9 mouse cellular contexts compared by ENCODE assay signal in the genomic region with DNA sequence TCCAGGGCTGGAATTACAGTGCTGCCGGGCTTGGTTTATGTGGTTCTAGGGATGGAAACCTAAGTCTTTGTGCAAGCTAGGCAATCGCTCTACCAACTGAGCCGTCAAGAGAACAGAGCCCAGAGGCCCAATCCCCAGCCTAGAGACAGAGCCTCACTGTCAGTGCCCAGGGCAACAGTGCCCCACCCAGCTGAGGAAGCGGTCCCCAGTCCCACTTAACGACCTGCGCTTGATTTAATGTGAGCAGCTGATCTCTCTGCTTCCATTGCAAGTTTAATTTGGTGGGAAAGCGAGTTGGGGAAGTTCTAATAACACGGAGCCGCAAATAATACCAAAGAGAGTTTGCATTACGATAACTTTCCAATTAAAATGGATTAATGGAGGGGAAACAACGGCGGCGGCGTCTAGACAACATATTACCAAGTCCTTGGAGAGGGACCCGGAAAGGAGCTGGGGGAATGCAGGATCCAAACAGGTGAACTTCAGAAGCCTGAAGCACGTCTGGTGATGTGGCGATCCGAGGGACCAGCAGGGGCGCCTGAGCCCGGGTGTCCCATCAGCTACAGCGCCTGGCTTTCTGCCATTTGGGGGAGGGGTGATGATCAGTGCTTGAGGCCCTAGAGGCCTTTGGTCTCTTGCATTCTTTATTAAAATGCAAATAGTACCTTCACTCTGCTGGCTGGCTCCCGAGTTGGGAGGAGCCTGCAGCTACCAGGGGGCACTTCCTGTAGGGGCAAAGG. TPM values are rescaled to one million over a fixed set of nuclear protein-coding genes. Genes with fewer than 3 reads are reported as not detected.
DNase-seq lines count a peak whose midpoint lies in the region; ATAC-seq and TF ChIP-seq lines count a peak whose summit lies in the region.
"Had no signal": no experiment of that assay in that cellular context is flagged by ENCODE, and none has a peak within 500 bp of the region (broad histone marks: within the 10 kb centered on the region; RNA-seq: fewer than 3 reads in every experiment).

No protein-coding gene starts in this region.

- peak overlapping the region; percentile 8 for H3K4me3 ChIP-seq in heart, embryonic 10.5 days
- H3K4me3 ChIP-seq in E14TG2a.4 (replicated peaks; ENCODE audit: low read length) = peak overlapping the region; percentile 43
- H3K4me3 ChIP-seq in forebrain, embryonic 12.5 days (replicated peaks) = no peak overlapping the region
- H3K4me3 ChIP-seq: megakaryocyte, embryonic 14.5 days had no signal

- H3K9ac ChIP-seq in forebrain, embryonic 12.5 days = no peak overlapping the region

- DNase-seq in heart, embryonic 10.5 days (ENCODE audit: low spot score) = no peak
- DNase-seq in heart, adult 18-20 months = no peak
- DNase-seq in kidney, postnatal 25 days = peak; percentile 71 to 78
- no peak for DNase-seq in layer of hippocampus, adult 9-11 months

- H3K27me3 ChIP-seq in heart, embryonic 10.5 days (ENCODE audit: insufficient read depth, poor library complexity, severe bottlenecking) = peaks cover 44% of the 10 kb centered on the region
- peaks cover 14% of the 10 kb centered on the region; the same call in 1 of the 2 replicates for H3K27me3 ChIP-seq in E14TG2a.4 (ENCODE audit: insufficient read depth, low read length)
- 0 out of 2 replicates have a peak, but pooled peaks cover 14% of the 10 kb centered on the region for H3K27me3 ChIP-seq in forebrain, embryonic 12.5 days

- no peak overlapping the region for H3K27ac ChIP-seq in heart, embryonic 10.5 days
- H3K27ac ChIP-seq in forebrain, embryonic 12.5 days = peak overlapping the region; percentile 69

- peak; percentile 65 for ATAC-seq in forebrain, embryonic 12.5 days (ENCODE audit: low FRiP score)
- ATAC-seq in megakaryocyte, adult 5-6 weeks (ENCODE audit: poor library complexity, severe bottlenecking) = no peak
- no peak for ATAC-seq in erythroid progenitor cell, adult 5-6 weeks (replicated peaks; ENCODE audit: low FRiP score, poor library complexity, severe bottlenecking)

- 22% methylated on average over 22 of the region's 22 CpGs for WGBS in heart, embryonic 10.5 days
- WGBS in forebrain, embryonic 12.5 days = 14% methylated on average over 22 of the region's 22 CpGs

- H3K36me3 ChIP-seq in heart, embryonic 10.5 days = no peaks in the 10 kb centered on the region
- H3K36me3 ChIP-seq in E14TG2a.4 (ENCODE audit: insufficient read depth, low read length) = no peaks in the 10 kb centered on the region
- H3K36me3 ChIP-seq in forebrain, embryonic 12.5 days (replicated peaks) = no peaks in the 10 kb centered on the region

- peaks cover 24% of the 10 kb centered on the region for H3K4me1 ChIP-seq in heart, embryonic 10.5 days
- peaks cover 38% of the 10 kb centered on the region for H3K4me1 ChIP-seq in E14TG2a.4 (replicated peaks; ENCODE audit: low read depth, low read length)
- peaks cover 59% of the 10 kb centered on the region for H3K4me1 ChIP-seq in forebrain, embryonic 12.5 days

- 0 out of 2 replicates have a peak overlapping the region, but pooled peaks have one; percentile 6 for H3K4me2 ChIP-seq in forebrain, embryonic 12.5 days

- TF ChIP-seq CTCF in E14TG2a.4 (conservative IDR thresholded peaks at IDR 0.05; ENCODE audit: low read length) = no peak

- H3K9me3 ChIP-seq in heart, embryonic 10.5 days = no peaks in the 10 kb centered on the region
- no peaks in the 10 kb centered on the region for H3K9me3 ChIP-seq in E14TG2a.4 (ENCODE audit: low read length)
- H3K9me3 ChIP-seq in forebrain, embryonic 12.5 days = no peaks in the 10 kb centered on the region
- H3K9me3 ChIP-seq: megakaryocyte, embryonic 14.5 days had no signal

RNA-seq across cellular contexts. Expression of gene Rplp1, which starts 36.8 kb away (rescaled TPM):
- 900 and 968 TPM in 2 replicates for polyA plus RNA-seq in heart, embryonic 10.5 days (2016; fragmentation: Nextera tagmentation; extraction: Ambion mirVana)
- 1,000 to 10,000 TPM; 1,497 to 1,660 TPM for total RNA-seq in heart, adult 18-20 months (2021)
- polyA plus RNA-seq in forebrain, embryonic 12.5 days (2016; fragmentation: Nextera tagmentation; extraction: Ambion mirVana) = 758 and 840 TPM in 2 replicates
- total RNA-seq in megakaryocyte, adult 5-6 weeks (2015) = 1,617 and 1,884 TPM in 2 replicates
- total RNA-seq in megakaryocyte, adult 5-6 weeks (2017) = 3,108 and 3,204 TPM in 2 replicates
- 1,048 and 1,068 TPM in 2 replicates for total RNA-seq in erythroid progenitor cell, adult 5-6 weeks (2015; ENCODE audit: low replicate concordance)
- 1,077 and 1,422 TPM in 2 replicates for total RNA-seq in erythroid progenitor cell, adult 5-6 weeks (2017; ENCODE audit: low replicate concordance)

Comparison
In these comparisons a context has a peak if more than half of its experiments do, and no peak if none do; other contexts are left out.
1. DNase-seq: peak in kidney, postnatal 25 days (2 of 2); none in heart, embryonic 10.5 days (single experiment), heart, adult 18-20 months (0 of 2) and layer of hippocampus, adult 9-11 months (single experiment).